Mouse (Mus musculus): Measurements from ENCODE around the gene Lrrk1.
A peak's percentile ranks its signal among the peaks of the same experiment; 100 is the strongest.

Gene Lrrk1

DNA sequence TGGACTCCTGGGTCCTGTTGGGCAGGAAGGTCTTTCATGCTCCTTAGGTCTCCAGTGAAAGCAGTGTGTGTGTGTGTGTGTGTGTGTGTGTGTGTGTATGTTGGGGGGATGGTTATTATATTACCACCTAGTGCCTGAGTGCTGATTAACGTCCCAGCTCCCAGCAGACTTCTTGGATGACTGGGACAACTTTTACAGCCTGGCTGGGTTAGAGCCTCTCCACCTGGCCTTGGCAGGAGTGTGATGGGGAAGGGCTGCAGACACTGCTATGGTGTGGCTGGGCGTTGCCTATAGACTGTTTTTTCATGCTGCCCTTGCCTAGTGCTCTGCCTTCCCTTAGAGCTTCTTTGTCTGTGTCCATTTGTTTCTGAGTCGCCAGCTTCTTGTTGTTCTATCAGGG lies 48.1 kb downstream of the Lrrk1 start:
- DNase-seq (ENCODE audit: low read depth, low spot score) = no peak

DNA sequence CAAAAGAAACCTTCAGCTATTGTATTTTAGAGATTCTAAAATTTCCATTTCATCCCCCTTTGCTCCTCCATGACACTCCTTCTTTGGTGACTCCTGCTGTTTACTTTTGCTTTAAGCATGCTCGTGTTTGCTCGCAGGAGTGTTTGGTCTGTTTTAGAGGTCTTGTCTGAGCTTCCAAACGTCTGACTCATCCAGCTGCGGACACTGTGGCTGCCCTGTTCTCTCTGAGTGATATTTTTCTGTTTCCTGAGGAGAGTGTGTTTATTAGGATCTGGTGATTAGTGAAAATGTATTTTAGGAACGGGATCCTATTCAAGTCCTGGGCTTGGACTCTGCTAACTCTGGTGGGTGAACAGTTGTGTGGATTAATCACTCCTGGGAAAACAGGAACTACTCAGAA lies 48.5 kb downstream of the Lrrk1 start:
- no peak for DNase-seq (ENCODE audit: low read depth, low spot score)

DNA sequence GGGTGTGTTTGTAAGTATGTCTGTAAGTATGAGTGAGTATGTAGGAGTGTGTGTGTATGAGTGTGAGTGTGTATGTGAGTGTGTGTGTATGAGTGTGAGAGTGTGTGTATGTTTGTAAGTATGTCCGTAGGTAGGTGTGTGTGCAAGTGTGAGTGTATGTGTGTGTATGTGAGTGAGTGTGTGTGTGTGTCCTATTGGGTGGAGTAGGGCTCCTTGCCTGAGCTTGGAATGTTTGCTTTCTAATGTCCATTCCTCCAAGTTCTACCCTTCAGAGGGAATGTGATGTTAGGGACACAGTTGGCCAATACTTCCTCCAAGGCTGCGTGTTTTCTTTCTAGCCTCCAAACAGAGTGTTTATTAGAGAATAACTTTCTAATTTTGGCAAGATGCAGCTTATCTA lies 51.2 kb downstream of the Lrrk1 start:
- no peak for DNase-seq (ENCODE audit: low read depth, low spot score)

DNA sequence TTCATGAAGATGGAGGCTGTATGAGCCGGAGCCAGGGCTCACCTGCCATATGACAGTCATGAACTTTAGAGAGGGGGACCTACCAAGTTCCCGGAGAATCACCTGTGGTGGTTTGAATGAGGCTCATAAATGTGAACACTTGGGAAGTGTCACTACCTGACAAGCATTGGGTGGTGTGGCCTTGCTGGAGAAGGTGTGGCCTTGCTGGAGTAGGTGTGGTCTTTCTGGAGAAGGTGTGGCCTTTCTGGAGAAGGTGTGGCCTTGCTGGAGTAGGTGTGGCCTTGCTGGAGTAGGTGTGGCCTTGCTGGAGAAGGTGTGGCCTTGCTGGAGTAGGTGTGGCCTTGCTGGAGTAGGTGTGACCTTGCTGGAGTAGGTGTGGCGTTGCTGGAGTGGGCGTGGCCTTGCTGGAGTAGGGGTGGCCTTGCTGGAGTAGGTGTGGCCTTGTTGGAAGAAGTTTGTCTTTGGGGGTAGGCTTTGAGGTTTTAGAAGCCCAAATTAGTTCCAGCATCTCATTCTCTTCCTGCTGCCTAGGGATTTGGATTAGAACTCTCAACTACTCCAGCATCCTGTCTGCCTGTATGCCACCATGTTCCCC lies 54.1 kb downstream of the Lrrk1 start:
- DNase-seq (ENCODE audit: low read depth, low spot score) = no peak

DNA sequence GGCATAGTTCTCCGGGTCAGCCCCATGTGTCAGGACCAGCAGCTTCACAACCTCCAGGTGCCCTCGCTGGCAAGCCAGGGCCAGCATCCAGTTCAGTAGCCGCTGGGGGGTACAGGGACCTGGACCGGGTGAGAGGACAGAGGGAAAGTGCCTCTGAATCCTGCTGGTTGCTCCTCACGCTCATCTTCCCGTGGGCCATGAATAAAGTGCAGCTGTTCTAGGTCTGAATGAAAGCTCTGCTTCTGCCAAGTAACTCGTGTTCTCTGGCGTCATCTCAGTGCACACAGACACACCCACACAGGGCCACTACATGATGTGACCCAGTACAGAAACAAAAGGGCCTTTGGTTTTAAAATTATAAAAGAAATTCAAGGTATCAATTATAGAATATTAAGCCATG lies 55.8 kb downstream of the Lrrk1 start:
- DNase-seq (ENCODE audit: low read depth, low spot score) = no peak

DNA sequence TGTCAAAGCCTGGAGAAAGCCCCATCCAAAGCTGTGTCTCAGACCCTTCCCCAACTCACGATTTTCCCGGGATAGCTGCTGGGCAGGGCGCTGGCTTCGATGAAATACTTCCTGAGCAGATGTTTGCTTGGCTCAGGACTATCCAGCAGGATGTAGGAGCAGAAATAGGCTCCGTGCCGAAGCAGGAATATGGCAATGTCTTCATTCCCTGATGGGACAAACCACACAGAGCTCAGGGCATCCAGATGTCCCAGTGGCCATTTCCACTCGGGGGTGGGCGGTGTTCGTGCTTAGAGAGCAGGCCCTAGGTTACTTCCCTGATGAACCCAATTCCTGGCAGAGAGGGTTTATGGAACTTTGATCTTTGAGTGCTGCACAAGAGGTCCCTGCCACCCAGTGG lies 57.5 kb downstream of the Lrrk1 start:
- DNase-seq (ENCODE audit: low read depth, low spot score) = no peak

DNA sequence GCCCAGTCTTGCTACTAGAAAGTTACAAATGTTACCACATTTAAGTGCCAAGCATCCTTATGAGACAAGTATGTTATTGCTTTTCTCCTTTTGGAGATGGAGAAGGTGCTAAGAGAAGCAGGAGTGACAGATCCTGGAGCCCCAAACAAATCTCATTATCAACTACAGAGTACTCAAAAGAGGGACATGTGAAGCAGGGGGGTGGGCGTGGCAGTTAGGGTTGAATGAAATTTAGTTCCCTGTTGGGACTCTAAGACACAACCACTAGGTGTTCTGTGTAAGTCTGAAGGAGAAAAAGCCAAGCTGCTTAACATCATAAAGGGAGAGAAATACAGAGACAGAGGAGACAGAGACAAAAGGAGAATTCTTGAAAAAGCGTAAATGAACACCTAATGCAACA lies 60.6 kb downstream of the Lrrk1 start:
- no peak for DNase-seq (ENCODE audit: low read depth, low spot score)

DNA sequence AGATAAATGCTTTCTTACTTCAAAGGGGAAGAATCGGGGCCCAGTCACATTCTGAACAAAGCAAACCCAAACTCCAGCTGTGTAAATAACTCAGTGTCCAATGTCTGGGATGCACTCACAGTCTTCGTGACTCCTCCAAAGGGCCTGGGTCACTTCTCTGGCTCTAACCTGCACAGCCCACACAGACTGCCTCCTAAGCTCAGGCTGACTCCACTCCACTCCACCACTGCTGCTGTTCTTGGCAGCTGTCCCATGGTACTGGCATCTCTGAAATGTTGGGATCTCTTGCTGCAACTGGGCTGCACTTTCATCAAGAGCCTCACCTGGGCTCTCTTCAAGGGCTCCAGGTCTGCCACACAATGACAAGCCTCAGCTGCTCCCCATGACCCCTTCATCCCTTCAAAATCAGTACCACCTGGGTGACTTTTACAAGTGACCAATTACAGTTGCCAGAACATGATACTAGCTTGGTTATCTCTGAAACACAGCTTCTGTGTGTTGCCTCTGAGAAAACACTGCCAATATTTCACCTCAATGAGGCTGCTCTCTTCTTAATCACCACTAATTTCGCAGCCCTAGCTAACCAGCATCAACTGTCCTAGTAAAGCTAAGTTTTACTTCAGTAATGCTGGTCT lies 62.6 kb downstream of the Lrrk1 start:
- DNase-seq (ENCODE audit: low read depth, low spot score) = no peak

DNA sequence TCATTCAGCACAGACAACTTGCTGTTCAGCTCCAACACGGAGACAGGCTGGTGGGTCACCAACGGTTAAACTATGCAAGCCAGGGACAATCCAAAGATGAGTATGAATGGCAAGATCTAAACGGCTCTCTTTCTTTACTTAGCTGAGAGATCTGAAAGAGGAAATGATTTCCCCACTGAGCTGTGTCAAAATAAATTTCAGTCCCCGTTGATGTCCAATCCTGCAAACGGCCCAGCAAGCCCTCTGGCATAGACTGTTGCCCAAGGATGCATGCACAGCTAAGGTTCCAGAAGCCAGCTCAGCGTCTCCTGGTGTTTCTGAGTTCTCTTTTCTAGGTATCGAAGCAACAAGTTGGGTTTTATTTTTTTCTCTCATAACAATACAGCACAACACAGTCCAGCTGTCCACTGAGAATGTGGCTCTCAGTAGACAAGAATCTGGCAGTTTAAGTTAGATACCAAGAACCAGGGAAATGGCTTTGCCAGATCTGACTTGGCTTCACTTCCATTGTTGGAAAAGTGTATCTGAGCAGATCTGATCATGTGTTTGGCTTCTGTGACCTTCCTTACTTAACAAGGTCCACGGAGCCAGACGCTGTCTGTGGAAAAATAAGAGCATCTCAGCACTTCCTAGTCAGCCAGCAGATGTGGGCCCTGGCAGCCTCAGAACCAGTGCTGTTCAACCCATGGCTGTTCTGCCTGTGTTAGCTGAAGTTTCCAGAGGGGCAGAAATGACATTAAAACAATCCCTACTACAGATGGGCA lies 64.7 kb downstream of the Lrrk1 start:
- DNase-seq (ENCODE audit: low read depth, low spot score) = no peak

DNA sequence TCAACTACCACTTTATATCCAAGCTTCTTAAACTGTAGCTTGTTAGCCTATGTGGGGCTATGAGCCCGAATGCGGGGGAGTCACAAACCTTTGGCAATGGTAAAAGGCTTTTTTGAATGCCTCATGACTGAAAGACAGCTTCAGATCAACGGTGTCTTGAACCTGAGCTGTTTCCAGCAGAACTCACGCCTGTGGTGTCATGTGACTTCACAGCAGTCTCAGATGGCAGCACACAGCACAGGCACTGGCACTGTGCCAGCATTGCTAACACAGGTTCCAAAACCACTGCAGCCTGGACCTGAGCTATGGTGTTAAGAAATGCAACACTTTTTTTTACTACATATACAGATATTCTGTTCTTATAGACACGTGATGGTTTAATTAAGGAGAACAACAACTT lies 67.2 kb downstream of the Lrrk1 start:
- no peak for DNase-seq (ENCODE audit: low read depth, low spot score)

DNA sequence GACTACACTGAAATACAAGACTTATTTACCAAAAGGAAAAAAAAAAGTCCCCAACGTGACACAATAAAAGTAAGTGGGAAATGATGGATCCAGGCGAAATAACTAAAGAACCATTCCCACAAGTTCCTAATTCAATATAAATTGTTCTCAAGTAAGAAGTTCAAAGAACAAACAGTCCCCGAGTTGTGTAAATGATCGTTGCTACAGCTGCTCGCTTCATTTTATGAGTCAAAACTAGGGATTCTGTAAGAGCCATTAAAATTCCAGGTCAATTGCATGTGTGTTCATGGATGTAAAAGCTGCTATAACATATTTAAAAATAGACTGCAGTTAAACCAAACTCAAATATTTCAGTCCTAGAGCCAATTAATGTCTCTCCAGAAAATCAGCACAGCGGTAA lies 70.0 kb downstream of the Lrrk1 start:
- no peak for DNase-seq (ENCODE audit: low read depth, low spot score)

DNA sequence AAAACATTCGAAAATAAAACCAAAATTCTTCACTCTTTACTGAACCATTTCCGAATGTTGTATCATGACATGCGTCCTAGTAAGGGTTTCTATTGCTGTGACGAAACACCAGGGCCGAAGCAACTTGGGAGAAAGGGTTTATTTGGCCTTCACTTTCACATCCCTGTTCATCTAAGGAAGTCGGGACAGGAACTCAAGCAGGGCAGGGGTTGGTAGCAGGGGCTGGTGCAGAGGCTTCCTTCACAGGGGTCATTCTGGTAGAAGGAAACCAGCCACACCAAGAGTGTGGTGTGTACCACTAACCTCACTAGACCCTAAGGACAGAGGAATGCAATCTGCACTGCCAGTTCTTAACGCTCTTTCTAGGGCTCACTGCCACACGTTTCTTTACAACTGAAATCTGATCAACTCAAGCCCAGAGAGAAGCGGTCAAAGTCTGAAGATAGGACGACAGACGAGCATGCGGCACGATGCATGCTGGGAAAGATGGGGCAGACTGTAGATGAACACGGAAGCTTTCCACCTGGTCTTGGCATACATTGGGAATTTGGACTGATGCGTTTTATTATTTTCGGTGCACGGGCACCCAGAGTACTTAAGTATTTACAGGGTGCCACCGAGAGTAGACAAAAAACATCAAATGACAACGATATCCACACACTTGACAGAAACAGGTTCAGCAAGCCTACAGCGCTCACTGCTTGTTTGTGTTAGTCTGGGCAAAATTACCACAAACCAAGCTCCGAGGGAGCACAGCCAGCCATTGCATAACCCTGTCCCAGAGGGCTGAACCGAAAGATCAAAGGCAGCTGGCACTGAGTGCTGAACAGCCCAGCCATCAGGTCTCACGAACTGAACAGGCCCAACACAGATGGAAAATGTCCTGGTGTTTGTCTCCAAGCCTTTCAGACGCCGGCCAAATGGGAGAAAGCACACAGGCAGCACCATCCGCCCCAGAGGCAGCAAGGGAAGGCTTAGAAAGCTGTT lies 77.2 kb downstream of the Lrrk1 start:
- DNase-seq (ENCODE audit: low read depth, low spot score) = no peak

DNA sequence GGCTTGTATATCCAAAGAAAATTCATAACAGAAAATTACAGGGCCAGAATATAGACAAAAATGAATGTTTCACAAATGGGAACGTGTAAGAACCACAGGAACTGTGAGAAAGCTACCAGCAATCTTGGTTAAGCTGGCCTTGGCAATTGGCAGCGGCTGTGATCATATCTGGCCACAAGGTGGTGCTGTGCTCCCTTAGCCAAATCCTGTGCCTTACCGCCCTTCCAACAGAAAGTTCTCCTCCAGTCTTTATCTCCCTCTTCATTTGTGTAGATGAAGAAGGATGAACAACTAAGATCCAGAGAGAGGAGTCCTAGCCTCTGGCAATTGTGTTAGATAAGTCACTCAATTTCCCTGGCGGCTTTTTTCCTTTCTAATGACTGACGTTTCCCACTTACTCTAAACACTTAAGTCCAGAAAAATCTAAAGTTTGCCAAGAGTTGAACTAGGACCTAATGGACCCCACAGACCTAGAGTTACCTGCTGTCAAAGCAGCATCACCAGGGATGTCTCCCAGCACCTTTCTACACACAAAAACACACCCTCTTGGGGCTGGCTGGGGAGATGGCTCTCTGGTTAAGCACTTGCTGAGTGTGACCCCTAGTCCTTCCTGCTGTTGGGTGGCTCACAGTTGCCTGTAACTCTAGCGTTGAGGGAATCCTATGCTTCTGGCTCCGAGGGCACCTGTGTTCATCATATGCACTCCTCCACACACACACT lies 78.0 kb downstream of the Lrrk1 start:
- peak; percentile 53 for DNase-seq (ENCODE audit: low read depth, low spot score)

DNA sequence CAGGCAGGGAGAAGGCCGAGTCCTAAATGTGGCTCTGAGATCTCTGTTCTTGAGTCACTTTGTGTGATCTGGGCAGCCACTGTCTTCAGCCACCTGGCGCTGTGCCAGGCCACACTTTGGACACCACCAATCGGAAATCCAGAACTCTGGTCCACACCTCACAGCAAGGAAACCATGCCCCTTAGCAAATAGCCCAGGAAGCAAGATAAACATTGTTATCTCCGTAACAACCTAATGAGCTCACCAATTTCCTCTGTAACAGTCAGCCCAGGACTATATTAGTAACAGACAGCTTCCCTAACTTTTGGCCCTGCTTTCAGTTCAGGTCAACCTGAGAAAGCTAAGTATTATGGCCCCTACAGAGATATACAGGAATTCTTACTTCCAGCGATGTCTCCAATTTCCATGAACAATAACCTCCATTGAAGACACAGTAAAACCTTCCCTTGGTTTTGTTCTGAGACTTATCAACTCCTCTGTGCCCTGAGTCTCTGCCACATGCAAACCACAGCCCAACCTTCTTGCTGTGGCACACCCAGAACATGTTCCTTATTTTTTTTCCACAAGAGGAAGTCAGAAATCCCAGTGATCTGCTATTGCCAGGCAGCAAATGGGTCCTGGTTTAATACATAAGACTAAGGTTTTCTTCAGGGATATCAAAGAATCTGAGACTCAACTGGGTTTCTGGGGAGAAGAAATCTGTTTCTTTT lies 78.8 kb downstream of the Lrrk1 start:
- DNase-seq (ENCODE audit: low read depth, low spot score) = no peak

DNA sequence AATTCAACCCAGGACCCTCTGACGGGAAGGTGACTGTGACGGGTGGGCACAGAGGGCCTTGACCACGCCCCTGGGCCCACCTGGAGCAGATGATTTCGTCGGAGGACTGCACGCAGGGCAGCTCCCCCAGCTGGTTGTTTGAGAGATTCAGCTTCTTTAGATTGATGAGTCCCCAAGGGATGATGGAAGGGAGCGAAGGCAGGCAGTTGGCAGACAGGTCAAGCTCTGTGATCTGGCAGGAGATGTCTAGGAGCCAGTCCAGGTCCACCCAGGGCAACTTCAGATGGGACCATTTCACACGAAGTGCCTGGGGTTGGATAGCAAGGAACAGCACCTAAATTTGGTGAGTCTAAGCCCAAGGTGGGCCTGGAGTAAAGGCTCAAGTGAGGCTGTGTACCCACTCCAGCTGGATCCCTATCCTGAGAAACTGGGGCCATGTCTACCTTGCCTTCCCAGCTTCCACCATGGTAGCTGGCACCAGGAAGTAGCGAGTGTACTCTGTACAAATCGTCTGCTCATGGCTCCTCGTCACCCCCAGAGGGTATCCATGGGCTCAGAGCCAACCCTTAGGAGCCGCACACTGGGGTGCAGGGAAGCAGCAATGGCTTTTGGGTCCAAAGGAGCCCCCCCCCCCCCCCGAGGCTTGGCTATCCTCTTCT lies 79.4 kb downstream of the Lrrk1 start:
- DNase-seq (ENCODE audit: low read depth, low spot score) = no peak

DNA sequence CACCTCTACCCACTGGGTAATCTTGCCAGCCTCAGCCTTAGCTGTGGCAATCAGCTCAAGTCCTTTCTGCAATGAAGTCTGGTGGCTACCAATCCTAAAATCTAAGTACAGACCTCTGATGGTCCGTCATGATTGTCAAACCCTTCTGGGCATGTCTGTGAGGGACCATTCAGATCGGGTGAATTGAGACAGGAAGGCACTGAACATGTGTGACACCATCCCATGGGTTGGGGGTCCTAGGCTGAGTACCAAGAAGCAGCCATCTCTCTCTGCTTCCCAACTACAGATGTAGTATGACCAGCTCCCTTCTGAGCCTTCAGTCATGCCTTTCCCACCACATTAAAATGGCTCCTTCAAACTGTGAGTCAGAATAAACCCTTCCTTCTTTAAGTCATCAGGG lies 80.4 kb downstream of the Lrrk1 start:
- DNase-seq (ENCODE audit: low read depth, low spot score) = no peak

DNA sequence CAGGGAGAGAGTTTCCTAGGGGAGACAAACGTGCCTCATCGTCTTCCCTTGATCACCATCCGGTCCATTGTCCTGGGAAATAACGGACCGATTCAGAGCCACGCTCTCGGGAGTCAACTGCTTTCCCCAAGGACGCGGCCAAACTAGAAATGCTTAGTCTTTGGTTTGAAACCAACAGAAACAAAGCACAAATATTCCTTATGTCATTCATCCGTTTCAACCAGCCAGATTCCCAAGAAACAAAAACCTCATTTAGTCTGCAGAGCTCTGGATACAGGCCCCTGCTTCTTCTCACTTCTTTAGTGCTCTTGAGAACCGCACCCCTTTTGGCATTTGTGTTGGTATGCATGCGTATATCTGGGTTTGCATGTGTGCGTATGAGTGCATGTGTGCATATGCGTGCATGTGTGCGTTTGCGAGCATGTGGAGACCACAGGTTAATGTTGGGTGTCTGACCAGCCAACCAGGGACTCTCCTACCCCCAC lies 82.4 kb downstream of the Lrrk1 start:
- DNase-seq (ENCODE audit: low read depth, low spot score) = no peak

DNA sequence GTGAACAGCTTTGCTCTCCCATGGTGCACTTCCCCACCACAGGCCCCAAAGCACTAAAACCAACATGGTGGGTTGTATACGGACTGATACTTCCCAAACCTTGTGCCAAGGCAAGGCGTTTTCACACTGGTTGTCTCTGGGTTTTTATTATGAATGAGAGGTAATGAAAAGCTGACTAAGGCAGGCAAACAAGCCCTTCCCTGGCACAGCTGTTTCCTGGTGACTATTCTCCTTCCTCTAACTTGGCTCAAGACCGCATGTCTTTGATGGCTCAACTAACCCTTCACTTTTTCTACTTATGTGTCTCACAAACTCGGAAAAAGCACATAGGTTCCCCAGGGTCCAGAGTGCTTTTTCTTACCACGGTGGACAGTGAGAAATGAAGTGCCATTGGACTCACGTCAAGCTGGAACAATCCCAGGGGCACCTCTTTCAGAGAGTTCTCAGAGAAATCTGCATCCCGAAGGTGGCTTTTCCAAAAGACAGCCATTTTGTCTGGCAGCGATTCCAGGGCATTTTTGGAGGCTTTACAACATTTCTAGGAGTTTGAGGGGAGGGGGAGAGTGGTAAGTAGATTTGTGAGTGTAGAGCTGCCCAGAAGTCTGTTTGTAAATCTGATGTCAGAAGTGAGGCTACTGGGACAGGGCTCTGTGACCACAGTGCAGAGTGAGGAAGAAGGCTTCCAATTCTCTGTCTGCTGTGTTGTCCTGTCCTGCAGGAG lies 83.0 kb downstream of the Lrrk1 start:
- DNase-seq (ENCODE audit: low read depth, low spot score) = no peak

DNA sequence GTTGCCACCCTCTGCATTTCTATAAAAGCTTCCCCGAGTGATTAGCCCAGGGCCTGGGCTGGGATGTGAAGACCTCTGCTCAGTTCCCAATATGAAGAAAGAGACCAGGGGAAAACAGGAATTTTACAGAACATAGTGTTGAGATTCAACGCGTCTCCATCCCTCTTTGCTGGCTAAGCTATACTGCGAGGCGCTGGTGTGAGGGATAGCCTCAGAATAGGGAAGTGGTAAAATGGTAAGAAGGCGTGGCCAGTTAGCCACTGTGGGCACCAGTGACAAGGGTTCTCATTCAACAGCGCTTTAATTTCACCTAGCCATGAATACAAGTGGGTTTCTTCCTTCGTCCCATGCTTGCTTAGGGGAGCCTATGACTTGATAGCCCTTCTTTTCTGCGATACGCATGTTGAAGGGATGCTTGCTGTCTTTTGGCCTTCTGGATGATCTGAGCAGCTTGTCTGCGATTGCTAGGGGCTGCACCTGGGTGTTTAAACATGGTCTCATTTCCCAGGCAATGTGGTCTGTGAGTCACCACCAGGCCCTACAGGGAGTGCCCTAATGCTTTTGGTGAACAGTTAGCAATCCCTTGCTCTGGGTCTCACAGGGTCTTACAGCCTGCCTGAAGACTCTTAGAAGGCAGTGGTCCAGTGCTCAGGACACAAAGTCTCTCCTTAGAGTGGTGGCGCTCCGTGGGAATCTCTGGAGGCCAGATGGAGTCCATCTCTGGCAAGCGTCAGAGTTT lies 84.1 kb downstream of the Lrrk1 start:
- no peak for DNase-seq (ENCODE audit: low read depth, low spot score)

Measured in telencephalon, adult 2 months (tissue).